Mouse (Mus musculus) bone marrow macrophage, adult 2 months (primary cell): Measurements from ENCODE around the gene Slit1.

Experiments used
- CTCF ChIP-seq: IDR thresholded peaks from 2 replicates; pipeline ENCODE4 v1.5.1; 2012; ENCODE audit warnings: low read depth, mild to moderate bottlenecking, low read length, moderate library complexity
- POLR2A ChIP-seq: IDR thresholded peaks from 2 replicates; pipeline ENCODE4 v1.6.1; 2012; ENCODE audit warnings: mild to moderate bottlenecking, low read depth, low read length, borderline replicate concordance

DNA sequence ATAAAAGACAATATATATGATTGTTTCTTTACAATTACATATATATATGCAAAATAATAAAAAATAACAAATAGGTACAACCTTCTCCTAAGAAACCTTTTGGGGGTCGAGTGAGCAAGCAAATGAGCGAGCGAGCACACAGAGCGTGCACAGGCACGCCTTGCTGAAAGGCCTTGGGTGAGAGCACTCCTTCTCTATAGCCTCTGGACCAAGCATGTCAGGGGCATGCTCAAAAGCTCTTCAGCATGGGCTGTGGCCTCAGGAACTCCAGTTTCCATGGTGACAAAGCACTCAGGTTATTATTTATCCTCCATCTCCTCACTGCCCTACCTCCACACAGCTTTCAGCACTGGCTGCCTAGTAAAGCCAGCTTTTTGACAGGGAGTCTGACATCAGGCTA is 23.2 kb upstream of the Slit1 start:
- TF ChIP-seq CTCF (no peak), POLR2A (no peak)
